Mouse (Mus musculus) hindbrain, embryonic 16.5 days (tissue): Measurements from ENCODE around the gene Ofcc1. TPM values are rescaled to one million over a fixed set of nuclear protein-coding genes. Genes with fewer than 3 reads are reported as not detected.

ENCODE experiments used
- ATAC-seq: fragments of 200-750 bp; cut with Nextera tagmentation; 2 replicates; pipeline ENCODE4 v1.8.0; 2017; ENCODE audit warnings: moderate TSS enrichment, moderate library complexity
- H3K27ac ChIP-seq: fragments of 300-500 bp; sonication (generic); 2 replicates; pipeline ENCODE4 v1.5.1; 2014; ENCODE audit warnings: low read depth, mild to moderate bottlenecking, control low read depth, low read length, moderate library complexity
- H3K27me3 ChIP-seq: fragments of 300-500 bp; sonication (generic); replicated peaks from 2 replicates; pipeline ENCODE4 v1.6.1; 2014; ENCODE audit warnings: low read length; ENCODE audit not compliant: control insufficient read depth, insufficient read depth
- H3K36me3 ChIP-seq: fragments of 300-500 bp; sonication (generic); 2 replicates; pipeline ENCODE4 v1.6.1; 2014; ENCODE audit warnings: mild to moderate bottlenecking, low read length, moderate library complexity, mixed read lengths; ENCODE audit not compliant: control insufficient read depth, insufficient read depth
- H3K4me1 ChIP-seq: fragments of 300-500 bp; sonication (generic); 2 replicates; pipeline ENCODE4 v1.6.1; 2014; ENCODE audit warnings: low read depth, low read length; ENCODE audit not compliant: control insufficient read depth, insufficient read depth
- H3K4me2 ChIP-seq: fragments of 300-500 bp; sonication (generic); 2 replicates; pipeline ENCODE4 v1.6.1; 2014; ENCODE audit warnings: mild to moderate bottlenecking, low read length, control low read depth, moderate library complexity
- H3K4me3 ChIP-seq: fragments of 300-500 bp; sonication (generic); 2 replicates; pipeline ENCODE4 v1.5.1; 2014; ENCODE audit warnings: mild to moderate bottlenecking, low read length, control low read depth, moderate library complexity
- H3K9ac ChIP-seq: fragments of 300-500 bp; sonication (generic); 2 replicates; pipeline ENCODE4 v1.6.1; 2014; ENCODE audit warnings: low read depth, mild to moderate bottlenecking, control low read depth, low read length, moderate library complexity
- H3K9me3 ChIP-seq: fragments of 300-500 bp; sonication (generic); 2 replicates; pipeline ENCODE4 v1.6.1; 2014; ENCODE audit warnings: mild to moderate bottlenecking, low read length, moderate library complexity; ENCODE audit not compliant: control insufficient read depth
- WGBS: fragments of 180-500 bp; shearing (Covaris S2); extraction: QIAGEN DNeasy Blood & Tissue Kit; methylation state at CpG from one replicate; pipeline ENCODE4 v1.1.7; 2014; 5-methylcytosine and 5-hydroxymethylcytosine counted together
- polyA plus RNA-seq: library from polyadenylated mRNA; unstranded; fragments of >200 nt; fragmentation: Nextera tagmentation; extraction: Ambion mirVana; gene quantifications from 2 replicates; pipeline ENCODE4 v1.2.1, GENCODE M21; 2015

Gene Ofcc1
- polyA plus RNA-seq = not detected in 2 replicates

DNA sequence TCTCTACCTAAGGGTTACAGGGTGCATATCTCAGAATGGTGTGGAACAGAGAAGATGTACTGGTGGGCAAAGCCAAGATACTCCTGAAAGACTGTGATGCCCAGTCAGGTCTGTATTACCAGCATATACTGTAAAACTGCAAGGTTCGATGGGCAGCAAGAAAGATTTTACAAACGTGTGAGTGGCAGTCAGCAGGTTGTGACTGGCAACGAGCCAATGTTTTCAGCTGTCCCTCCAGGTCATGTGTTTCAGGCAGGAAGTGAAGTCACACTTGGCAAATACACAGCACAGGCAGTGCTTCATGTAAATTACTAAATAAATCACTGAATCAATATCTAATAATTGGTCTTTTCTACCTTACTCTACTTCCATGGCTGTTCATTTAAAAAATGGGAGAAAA is at the start of gene Ofcc1:
Gene Ofcc1, minus strand, starts transcription at position 163 of the 400 bp plus-strand sequence.
- WGBS = 56% methylated on average over 3 of the region's 3 CpGs
- no peaks in the 10 kb centered on the region for H3K9me3 ChIP-seq
- no peak within 1 kb of the TSS for H3K4me3 ChIP-seq
- H3K27ac ChIP-seq = no peak within 1 kb of the TSS
- ATAC-seq = no peak
- H3K4me2 ChIP-seq = no peak within 1 kb of the TSS
- no peaks in the 10 kb centered on the region for H3K36me3 ChIP-seq
- H3K27me3 ChIP-seq = no peaks in the 10 kb centered on the region
- no peaks in the 10 kb centered on the region for H3K4me1 ChIP-seq
- H3K9ac ChIP-seq = no peak within 1 kb of the TSS

DNA sequence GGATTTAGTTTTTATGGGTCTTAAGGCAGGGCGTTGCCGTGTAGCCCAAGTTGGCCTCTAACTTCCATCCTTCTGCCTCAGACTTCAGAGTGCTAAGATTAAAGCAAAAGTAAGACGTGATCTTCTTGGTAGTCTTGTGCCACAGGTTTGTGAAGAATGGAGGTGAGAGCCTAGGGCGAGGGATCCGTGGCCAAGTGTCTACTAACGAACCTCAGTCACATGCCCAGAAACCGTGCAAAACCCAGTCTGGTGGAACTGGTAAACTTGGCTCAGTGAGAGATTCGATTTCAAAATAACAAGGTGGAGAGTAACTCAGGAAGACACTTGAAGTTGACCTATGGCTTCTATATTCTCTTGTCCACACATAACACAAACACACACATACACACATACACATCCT is 28.9 kb upstream of the Ofcc1 start:
- no peak for ATAC-seq
- no peak overlapping the region for H3K27ac ChIP-seq
- 96% methylated on average over 8 of the region's 8 CpGs for WGBS
- no peak overlapping the region for H3K4me3 ChIP-seq
- H3K4me1 ChIP-seq = no peaks in the 10 kb centered on the region
- no peaks in the 10 kb centered on the region for H3K36me3 ChIP-seq
- H3K27me3 ChIP-seq = no peaks in the 10 kb centered on the region
- H3K9me3 ChIP-seq = no peaks in the 10 kb centered on the region
- H3K4me2 ChIP-seq = no peak overlapping the region
- no peak overlapping the region for H3K9ac ChIP-seq

DNA sequence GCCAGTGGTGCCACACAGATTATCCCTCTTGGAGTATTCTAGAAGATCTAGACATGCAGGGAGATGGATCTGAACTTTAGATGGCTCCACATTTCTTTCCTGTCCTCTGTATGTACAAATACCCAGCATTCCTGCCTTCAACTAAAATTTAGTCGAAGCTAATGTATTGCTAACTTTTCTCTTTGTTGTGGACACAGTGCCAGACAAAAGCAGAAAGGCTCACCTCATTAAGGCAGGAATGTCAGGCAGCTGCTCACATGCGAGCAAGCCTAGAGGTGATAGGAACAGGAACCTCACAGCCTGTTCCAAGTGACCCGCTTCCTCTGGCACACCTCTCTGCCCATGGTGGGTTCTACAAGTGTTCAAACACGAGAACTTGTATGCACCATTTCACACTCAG is 26.2 kb upstream of the Ofcc1 start:
- H3K4me2 ChIP-seq = no peak overlapping the region
- H3K27ac ChIP-seq = no peak overlapping the region
- H3K36me3 ChIP-seq = no peaks in the 10 kb centered on the region
- H3K4me3 ChIP-seq = no peak overlapping the region
- 60% methylated on average over 4 of the region's 4 CpGs for WGBS
- no peaks in the 10 kb centered on the region for H3K4me1 ChIP-seq
- no peaks in the 10 kb centered on the region for H3K27me3 ChIP-seq
- H3K9ac ChIP-seq = no peak overlapping the region
- no peak for ATAC-seq
- H3K9me3 ChIP-seq = no peaks in the 10 kb centered on the region

- WGBS = 70% methylated on average over 4 of the region's 4 CpGs
- no peaks in the 10 kb centered on the region for H3K9me3 ChIP-seq
- no peak overlapping the region for H3K4me2 ChIP-seq
- H3K36me3 ChIP-seq = no peaks in the 10 kb centered on the region
- H3K4me3 ChIP-seq = no peak overlapping the region
- no peaks in the 10 kb centered on the region for H3K27me3 ChIP-seq
- H3K27ac ChIP-seq = no peak overlapping the region
- no peak for ATAC-seq
- H3K9ac ChIP-seq = no peak overlapping the region
- no peaks in the 10 kb centered on the region for H3K4me1 ChIP-seq
These were observed 23.7 kb upstream of the Ofcc1 start for GRCm38 (mm10) chr13:40384962-40385361.

DNA sequence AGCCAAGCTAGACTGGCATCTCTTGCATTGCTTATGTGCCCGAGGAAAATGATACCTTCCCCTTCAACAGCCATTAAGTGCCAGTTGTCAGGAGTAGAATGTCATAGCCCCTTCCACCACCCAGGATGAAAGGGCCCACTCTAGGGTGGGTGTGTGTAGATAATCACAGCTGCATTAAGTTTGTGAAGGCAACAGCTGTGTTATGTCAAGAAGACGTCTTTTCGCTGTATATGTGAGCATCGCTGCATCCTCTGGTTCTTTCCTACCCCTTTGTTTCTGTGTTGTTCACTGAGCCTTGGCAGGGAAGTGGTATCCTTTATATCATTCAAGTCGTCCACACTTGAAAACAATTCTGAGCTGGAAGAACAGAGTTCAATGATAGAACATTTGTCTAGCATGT is 15.5 kb upstream of the Ofcc1 start:
- Histone ChIP-seq H3K27me3 (no peaks in the 10 kb centered on the region), H3K36me3 (no peaks in the 10 kb centered on the region), H3K4me2 (no peak overlapping the region), H3K9me3 (no peaks in the 10 kb centered on the region), H3K4me3 (no peak overlapping the region), H3K4me1 (no peaks in the 10 kb centered on the region), H3K9ac (no peak overlapping the region), H3K27ac (no peak overlapping the region)
- no peak for ATAC-seq
- WGBS = 66% methylated on average over 5 of the region's 5 CpGs

DNA sequence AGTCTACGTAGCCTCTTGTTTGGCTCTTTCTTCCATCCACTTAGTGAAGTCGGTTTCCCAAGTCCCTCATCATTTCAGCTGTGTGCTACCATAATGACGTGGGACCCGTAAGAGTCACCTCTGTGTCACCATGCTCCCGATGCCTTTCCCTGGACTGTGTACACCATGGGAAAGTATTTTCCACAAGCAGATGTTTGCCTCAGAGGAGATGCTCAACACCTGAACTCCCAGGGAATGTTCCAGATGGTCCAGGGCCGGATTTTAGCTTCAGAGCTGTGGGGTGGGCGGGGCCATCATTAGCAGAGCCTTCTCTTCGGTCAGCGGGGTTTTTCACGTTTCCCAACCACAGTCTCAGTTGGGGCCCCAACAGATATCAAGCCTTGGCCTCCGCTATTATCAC is 5.5 kb upstream of the Ofcc1 start:
- Histone ChIP-seq H3K4me2 (no peak overlapping the region), H3K4me3 (no peak overlapping the region), H3K36me3 (no peaks in the 10 kb centered on the region), H3K27ac (no peak overlapping the region), H3K9ac (no peak overlapping the region), H3K9me3 (no peaks in the 10 kb centered on the region), H3K27me3 (no peaks in the 10 kb centered on the region), H3K4me1 (no peaks in the 10 kb centered on the region)
- WGBS = 83% methylated on average over 11 of the region's 11 CpGs
- no peak for ATAC-seq

DNA sequence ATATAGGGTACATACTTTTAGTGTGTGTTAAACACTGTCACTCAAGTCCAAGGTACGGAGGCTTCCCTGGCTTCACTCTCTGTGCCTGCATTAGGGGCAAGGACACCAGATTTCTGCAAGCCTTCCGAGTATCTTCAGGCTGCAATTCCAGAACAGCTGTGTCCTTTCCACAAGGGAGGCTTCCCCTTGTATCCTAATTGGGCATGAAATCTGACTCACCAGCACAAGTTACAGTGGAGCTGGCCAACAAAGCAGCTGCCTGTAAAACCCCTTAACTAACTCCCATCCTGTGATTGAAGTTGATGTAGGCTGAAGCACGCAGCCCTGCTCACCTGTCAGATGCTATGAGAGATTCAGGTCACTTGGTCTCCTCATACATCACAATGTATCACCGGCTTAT is 3.6 kb upstream of the Ofcc1 start:
- Histone ChIP-seq H3K36me3 (no peaks in the 10 kb centered on the region), H3K9me3 (no peaks in the 10 kb centered on the region), H3K4me2 (no peak overlapping the region), H3K9ac (no peak overlapping the region), H3K4me1 (no peaks in the 10 kb centered on the region), H3K27me3 (no peaks in the 10 kb centered on the region), H3K27ac (no peak overlapping the region), H3K4me3 (no peak overlapping the region)
- ATAC-seq = 0 out of 2 replicates have a peak, but pooled peaks have one; percentile 42
- 40% methylated on average over 4 of the region's 4 CpGs for WGBS

GRCm38 (mm10) chr13:40360692-40361091 is 558 bp downstream of the Ofcc1 start:
- Histone ChIP-seq H3K4me2 (no peak overlapping the region), H3K9me3 (no peaks in the 10 kb centered on the region), H3K9ac (no peak overlapping the region), H3K36me3 (no peaks in the 10 kb centered on the region), H3K27ac (no peak overlapping the region), H3K27me3 (no peaks in the 10 kb centered on the region), H3K4me1 (no peaks in the 10 kb centered on the region), H3K4me3 (no peak overlapping the region)
- ATAC-seq = no peak
- WGBS = 44% methylated on average over 4 of the region's 4 CpGs

DNA sequence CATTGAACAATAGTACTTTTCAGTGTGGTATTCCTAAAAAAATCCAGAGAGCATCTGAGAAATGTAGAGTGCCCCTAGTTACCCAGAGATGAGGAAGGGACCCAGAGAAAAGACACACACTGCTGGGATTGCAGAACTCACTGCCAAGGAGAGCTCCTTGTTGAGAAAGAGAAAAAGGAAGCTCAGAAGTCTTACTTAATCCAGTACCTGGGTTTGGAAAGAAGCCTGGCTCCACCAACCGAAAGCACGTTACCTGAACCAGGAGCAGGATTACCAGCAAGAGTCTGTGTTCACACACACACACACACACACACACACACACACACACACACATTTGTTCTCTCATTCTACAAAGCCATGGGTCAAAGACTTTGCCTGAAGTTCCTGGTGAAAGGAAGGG is 14.2 kb downstream of the Ofcc1 start:
- Histone ChIP-seq H3K4me3 (no peak overlapping the region), H3K27ac (no peak overlapping the region), H3K4me2 (no peak overlapping the region), H3K4me1 (no peaks in the 10 kb centered on the region), H3K36me3 (no peaks in the 10 kb centered on the region), H3K27me3 (no peaks in the 10 kb centered on the region), H3K9ac (no peak overlapping the region), H3K9me3 (no peaks in the 10 kb centered on the region)
- 93% methylated on average over 2 of the region's 2 CpGs for WGBS
- no peak for ATAC-seq

DNA sequence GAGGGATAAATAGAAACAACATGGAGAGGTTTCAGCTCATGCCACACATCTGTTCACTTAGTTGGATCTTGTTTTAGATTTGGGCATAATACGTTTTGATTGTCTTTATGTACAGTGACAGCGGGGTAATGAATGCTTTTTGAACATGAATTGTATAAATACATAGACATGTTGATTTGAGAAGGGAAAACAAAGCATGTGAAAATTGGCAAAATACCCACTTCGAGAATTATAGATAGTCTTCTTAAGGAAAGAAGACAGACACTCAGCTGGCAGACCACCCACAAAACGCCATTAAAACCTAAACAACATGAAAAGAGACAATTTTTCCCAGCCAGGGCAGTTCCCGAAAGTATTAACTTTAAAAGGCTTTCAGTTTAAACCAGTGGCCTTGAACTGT is 37.9 kb downstream of the Ofcc1 start:
- ATAC-seq = no peak
- H3K9me3 ChIP-seq = no peaks in the 10 kb centered on the region
- no peaks in the 10 kb centered on the region for H3K4me1 ChIP-seq
- no peaks in the 10 kb centered on the region for H3K36me3 ChIP-seq
- no peak overlapping the region for H3K27ac ChIP-seq
- no peak overlapping the region for H3K4me3 ChIP-seq
- no peak overlapping the region for H3K9ac ChIP-seq
- H3K4me2 ChIP-seq = no peak overlapping the region
- no peaks in the 10 kb centered on the region for H3K27me3 ChIP-seq
- WGBS = 78% methylated on average over 5 of the region's 5 CpGs
